Mouse (Mus musculus): Measurements from ENCODE around the gene Hspg2.

- TF ChIP-seq TAL1 (IDR thresholded peaks at IDR 0.05; ENCODE audit: low read length) = no peak
- TF ChIP-seq GATA1 (IDR thresholded peaks at IDR 0.05; ENCODE audit: low read length) = no peak
These were observed 34.2 kb downstream of the Hspg2 start for GRCm38 (mm10) chr4:137502801-137503200.
